Mouse (Mus musculus) layer of hippocampus, postnatal 10 days (tissue): ENCODE results near the gene Shank3. TPM values are rescaled to one million over a fixed set of nuclear protein-coding genes. Genes with fewer than 3 reads are reported as not detected.

Experiments used
- DNase-seq, 2 experiments: peaks; one replicate each; pipeline ENCODE4 v3.0.0; 2021; ENCODE audit warnings: low spot score in 2 of 2
- total RNA-seq, 2 experiments: library from RNA; stranded (reverse); gene quantifications; 2 replicates each; pipeline ENCODE4 v1.2.3; 2021

Gene Shank3
- total RNA-seq, 2 experiments from 2014 or later = 221 to 225 TPM

DNA sequence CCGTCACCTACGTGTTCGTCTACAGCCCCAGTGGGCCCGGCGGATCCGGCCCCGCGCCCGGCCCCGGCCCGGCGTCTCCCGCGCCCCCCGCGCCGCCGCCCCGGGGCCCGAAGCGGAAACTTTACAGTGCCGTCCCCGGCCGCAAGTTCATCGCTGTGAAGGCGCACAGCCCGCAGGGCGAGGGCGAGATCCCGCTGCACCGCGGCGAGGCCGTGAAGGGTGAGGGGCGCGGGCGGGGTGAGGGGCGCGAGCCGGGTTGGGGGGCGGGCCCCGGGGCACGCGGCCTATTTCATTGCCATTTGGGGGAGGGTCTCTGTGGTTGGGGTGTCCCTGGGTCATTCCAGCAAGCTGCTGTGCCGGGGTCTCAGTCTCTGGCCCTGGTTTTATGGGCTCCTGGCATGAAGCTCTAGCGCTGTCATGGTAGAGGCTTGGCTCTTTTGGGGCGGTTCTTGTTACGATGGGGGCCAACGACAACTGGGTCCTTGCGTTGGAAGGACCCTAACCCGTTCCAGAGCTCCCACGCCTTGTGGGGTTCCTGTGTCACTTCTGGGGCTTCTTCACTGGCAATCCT, 24.7 kb downstream of the Shank3 start:
- DNase-seq = no peak

DNA sequence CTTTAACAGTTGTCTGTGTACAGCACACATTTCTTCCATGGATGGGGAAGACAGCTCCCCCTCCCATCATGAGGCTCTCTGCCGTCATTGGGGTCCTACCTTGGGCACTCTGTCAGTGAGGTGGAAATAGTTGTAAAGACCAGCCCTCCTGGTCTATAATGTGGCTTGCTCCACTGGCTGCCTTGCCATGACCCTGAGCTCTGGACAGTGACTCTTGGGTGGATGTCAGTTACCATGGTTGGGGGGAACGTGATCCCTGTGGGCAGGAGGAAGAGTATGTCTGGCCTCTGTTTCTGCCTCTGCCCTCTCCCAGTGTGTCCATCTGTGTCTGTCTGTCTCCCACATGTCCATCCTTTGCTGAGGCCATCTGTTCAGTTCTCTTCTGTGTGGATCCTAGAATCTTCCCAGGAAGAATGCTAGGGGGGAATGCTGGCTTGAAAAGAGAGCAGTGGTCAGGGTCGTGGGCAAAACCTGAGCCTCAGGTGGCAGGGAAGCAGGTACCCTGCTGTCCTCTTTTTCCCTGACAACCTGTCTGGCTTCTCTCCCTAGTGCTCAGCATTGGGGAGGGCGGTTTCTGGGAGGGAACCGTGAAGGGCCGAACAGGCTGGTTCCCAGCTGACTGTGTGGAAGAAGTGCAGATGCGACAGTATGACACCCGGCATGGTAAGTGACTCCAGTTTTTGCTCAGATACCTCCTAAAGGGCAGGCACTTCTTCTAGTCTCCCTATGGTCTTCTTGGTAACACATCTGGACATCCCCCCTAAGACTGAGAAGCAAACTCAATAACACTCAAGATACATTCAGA, 25.4 kb downstream of the Shank3 start:
- DNase-seq = no peak

DNA sequence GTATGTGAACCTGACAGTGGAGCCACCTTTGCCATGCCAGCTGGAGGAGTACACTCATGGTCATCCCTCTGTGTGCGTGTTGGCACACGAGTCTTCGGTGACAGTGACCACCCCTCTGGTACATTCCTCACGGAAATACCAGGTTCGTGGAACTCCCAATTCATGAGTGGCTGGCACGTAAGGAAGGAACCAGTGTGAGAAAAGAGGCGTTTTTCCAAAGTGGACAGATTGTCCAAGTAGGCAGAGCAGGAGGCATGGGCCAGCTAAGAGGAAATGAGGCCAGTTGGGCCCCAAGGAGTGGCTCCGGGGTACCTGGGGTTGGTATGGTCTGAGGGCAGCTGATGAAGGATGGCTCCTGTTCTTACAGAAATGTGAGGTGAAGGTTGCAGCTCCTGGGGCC, 26.0 kb downstream of the Shank3 start:
- DNase-seq = no peak

DNA sequence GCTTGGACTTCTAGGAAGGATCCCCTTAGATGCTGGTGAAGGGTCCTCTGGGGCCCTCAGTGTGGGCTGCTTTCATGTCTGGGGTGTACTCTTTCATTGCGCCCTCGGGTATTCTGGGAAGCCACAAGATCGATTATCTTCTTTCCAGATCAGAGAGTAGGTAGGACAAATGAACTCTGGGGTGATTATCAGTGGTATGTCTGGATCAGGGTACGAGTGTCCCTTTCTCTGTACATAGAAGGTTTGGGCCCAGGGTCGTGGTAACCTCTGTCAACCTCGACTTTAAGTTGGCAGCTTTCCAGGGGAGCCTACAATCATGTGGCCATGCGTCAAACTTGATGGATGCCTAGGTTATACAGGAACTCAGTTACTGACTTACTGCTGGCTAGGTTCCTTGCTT, 26.5 kb downstream of the Shank3 start:
- DNase-seq = no peak

DNA sequence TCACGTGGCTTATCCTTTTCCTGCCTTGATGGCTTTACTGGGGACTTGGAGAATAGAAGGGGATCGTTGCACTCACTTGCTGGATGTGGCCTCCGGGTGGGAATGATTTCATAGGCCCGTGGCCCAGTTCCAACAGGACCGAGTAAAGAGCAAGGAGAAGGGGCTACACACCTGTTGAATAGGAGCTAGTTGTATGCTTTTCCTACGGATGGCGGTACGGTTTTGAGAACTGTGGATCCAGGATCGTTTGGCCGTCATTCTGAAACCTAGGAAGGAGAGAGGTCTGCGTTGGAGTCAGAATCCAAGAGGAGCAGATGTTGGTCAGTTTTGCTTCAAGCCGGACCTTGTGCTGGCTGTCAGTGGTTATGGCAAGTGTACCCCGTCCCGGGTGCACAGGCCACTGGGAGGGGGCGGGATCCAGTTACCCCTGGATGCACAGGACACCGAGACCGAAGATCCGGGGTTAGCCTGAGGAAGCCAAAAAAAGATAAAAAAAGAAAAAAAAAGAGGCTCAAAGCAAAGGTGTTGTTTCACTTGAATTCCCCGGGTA, 27.4 kb downstream of the Shank3 start:
- DNase-seq = no peak

DNA sequence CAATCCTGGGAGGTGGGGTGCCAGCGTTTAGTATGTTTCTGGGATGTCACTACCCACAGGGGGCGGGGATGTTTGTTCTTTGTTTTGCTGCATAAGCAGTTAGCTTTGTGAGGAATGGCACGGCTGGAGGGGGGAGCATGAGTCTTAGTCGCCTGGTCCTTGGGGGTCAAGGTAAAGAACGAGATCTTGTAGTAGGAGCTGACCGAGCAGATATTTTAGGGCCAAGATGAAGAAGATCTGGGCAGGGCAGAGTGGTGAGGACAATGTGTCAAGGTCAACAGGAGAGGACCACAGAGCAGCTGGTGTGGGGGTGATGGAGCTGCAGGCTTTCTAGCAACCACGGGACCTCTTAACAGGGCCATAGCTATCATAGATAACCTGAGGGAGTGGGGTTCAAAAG, 28.0 kb downstream of the Shank3 start:
- no peak for DNase-seq

DNA sequence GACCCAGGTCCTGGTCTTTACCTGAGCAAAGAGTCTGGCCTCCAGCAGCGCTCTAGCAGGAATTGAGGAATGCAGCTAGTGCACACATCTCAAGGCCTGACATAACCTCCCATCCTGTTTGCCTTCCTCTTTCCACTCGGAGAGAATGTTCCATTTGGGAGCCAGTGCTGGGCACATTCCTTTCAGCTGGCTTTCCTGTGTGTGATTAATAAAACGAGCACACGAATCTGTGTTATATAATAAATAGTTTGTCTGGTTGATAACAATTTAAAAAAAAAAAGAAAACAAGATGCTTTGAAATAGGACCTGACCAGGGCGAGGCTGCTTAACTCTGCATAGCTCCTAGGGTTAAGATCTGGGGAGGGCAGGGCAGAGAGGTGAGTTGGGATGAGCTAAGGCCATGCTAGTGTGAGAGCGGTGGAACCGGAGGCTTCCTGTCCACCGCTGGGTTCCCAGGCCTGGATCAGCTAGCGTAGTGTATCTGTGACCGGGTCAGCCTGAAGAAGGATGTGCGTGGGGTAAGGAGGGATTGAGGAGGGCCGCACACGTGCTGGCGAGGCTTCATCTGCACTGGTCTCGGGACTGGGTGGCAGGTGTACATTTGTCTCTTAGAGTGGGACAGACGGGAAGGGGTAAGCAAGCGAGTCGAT, 28.9 kb downstream of the Shank3 start:
- DNase-seq = no peak

DNA sequence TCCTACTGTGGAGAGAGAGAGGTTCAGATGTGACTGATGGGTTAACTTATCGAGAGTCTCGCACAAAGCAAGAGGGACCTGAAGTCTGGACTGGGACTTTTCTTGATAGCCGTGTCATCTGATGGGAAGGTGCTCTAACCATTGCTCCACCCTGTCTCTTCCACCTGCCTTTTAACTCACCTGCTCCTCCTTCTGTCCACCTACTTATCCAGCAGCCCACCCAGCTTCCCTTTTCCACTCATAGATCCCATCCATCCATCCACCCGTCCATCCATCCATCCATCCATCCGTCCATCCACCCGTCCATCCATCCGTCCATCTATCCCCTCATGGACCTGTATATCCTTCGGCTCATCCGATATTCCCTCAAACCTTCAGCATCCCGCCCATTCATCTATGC, 29.5 kb downstream of the Shank3 start:
- DNase-seq = no peak

DNA sequence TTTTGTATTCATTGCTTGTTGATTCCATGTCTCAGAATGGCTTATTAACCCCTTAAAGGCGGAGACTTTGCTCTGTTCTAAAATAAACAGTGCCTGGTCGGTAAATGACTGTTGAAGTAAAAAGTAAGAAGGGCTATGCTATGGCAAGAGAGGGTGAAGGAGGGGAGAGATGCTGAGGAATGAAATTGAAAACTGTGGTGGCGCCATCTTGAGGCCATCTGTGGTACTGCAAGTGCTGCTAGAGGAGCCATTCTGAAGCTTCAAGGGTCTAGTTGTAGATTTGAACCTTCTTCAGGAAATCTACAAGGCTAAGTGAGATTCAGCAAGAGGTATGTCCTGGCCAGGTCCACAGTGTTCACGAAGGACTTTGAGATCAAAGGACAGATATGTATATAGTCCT, 30.9 kb downstream of the Shank3 start:
- DNase-seq = peak; percentile 84 to 85

DNA sequence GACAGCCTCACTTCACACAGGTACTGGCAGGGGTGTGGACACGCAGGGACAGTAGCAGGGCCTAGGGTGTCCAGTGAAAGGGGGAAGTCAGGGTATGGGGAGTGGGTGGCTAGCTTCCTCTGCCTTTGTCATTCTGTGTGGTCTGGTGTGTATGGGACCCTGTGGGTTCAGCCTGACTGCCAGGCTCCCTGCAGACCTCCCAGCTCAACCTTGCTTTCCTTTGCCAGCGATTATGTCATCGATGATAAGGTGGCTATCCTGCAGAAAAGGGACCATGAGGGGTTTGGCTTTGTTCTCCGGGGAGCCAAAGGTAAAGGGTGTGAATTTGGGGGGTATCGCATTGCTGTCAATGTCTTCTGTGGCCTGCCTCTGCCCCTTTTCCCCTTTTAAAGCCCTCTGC, 32.0 kb downstream of the Shank3 start:
- no peak for DNase-seq

DNA sequence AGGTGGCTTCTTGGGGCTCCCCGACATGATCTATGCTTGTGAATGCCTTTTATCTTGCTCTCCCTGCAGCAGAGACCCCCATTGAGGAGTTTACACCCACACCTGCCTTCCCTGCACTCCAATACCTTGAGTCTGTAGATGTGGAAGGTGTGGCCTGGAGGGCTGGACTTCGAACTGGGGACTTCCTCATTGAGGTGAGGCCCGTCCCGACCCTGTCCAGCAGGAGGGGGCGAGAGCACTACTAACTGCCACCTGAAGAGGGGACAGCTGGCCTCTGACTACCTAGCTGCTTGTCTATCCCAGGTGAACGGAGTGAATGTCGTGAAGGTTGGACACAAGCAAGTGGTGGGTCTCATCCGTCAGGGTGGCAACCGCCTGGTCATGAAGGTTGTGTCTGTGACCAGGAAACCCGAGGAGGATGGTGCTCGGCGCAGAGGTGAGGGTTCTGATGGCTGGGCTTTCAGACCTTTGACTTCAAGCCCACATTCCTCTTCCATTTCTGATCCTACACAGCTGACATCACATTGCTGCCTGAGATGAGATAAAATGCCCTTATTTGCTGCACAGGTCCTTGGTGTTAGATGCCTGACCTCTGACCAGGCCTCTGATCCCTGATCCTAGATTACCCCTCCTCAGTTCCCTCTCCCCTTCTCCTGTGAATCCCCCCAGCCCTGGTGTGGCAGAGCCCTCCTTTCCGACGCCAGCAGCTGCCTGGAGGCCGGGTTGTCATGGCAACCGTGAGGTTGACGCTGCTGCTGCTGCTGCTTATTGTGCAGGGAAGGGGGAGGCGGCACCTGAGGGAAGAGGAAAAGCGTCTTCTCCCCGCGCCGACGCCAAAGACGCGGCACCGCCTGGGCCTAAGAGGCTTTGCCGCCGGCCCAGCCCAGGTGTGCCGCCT, 32.9 kb downstream of the Shank3 start:
- peak; percentile 70 to 77 for DNase-seq

DNA sequence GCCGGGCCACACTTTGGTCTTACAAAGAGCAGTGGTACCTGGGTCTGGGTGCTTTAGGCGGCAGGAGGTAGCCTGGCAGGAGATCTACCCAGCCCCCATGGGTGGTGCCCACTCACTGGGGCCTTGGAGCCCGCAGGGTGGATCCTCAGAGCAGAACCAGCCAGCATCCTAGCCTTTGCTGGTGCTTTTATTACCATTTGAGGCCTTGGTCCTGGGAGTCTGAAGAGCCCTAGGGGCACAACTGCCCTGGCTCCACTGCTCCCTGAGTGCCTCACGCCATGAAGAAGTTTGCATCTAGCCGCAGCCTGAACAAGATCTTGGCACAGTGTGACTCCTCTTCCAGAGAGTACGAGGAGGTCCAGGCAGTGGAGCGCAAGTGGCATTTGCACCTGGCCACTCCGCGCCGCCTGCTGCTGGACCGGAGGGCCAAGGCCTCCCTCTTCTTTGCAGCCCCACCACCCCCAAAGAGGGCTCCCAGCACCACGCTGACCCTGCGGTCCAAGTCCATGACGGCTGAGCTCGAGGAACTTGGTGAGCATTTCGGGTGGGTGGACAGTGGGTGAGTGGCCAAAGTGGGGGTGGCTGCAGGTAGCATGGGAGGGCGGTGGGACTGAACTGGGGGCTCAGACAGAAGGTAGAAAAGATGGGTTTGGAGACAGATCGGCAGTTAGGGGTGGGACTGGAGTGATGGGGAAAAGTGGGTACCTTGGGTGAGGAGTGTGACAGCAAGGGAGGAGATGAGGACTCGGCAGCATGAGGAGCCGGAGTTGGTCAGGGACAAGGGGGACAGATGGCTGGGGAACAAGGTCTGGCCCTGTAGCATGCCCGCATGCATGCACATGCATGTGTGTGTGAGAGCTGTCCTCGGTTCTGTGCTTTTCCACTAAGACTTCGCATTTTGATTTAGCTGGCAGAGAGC, 33.8 kb downstream of the Shank3 start:
- no peak for DNase-seq

DNA sequence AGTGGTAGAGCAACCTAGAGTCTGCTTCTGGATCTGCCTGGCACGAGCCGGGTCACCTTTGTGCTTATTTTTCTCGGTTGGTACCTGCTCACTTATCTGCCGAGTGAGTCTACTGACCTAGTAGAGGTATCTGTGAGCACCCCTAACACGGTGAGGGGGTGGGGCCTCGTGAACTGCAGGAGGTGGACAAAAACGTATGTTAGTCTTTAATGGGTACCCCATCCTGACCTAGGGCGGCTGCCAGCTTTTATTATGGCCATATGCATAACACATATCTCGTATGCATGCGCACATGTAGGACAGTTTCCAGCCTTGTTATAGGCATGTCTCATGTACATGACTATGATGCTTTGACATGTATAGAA, 34.4 kb downstream of the Shank3 start:
- no peak for DNase-seq

DNA sequence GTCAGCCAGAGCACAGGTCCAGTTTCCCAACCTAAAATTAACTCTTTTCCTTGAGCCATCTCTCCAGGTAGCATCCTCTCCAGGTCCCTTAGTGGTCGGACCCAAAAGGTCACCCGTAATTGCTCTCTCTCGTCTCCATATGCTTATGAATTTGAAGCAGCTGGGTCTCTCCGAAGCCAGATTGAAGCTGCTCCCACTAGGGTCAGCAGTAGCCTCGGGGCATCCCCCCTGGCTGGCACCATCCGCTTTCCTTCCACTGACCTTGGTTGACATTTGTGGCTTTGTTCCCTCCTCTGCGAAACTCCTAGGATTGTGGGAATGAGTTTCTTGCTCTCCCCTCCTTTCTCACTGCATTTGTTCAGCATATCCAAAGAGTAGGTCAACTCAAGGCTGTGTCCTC, 44.7 kb downstream of the Shank3 start:
- DNase-seq = no peak

DNA sequence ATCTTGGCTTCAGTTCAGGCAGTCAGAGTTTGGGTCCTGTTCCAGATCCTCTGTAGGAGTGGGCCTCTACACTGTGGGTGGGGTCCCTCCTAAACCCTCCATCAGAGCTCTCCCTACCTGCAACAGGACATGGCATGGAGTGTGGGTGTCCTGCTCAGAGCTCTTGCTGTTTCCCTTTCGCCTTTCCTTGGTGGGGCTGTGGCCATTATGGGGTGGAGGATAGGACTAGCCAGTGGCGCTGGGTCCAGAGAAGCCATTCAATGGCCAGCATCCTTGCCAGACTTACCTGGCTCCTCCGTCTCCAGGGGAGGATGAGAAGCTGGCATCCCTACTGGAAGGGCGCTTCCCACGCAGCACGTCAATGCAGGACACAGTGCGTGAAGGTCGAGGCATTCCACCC, 47.9 kb downstream of the Shank3 start:
- DNase-seq = no peak

DNA sequence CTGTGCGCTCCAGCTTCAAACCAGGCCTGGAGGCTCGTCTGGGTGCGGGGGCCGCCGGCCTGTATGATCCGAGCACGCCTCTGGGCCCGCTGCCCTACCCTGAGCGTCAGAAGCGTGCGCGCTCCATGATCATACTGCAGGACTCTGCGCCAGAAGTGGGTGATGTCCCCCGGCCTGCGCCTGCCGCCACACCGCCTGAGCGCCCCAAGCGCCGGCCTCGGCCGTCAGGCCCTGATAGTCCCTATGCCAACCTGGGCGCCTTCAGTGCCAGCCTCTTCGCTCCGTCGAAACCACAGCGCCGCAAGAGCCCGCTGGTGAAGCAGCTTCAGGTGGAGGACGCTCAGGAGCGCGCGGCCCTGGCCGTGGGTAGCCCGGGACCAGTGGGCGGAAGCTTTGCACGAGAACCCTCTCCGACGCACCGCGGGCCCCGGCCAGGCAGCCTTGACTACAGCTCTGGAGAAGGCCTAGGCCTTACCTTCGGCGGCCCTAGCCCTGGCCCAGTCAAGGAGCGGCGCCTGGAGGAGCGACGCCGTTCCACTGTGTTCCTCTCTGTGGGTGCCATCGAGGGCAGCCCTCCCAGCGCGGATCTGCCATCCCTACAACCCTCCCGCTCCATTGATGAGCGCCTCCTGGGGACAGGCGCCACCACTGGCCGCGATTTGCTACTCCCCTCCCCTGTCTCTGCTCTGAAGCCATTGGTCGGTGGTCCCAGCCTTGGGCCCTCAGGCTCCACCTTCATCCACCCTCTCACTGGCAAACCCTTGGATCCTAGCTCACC, 48.6 kb downstream of the Shank3 start:
- DNase-seq = peak; percentile 62 to 65

DNA sequence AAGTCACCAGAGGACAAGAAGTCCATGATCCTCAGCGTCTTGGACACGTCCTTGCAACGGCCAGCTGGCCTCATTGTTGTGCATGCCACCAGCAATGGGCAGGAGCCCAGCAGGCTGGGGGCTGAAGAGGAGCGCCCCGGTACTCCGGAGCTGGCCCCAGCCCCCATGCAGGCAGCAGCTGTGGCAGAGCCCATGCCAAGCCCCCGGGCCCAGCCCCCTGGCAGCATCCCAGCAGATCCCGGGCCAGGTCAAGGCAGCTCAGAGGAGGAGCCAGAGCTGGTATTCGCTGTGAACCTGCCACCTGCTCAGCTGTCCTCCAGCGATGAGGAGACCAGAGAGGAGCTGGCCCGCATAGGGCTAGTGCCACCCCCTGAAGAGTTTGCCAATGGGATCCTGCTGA, 49.4 kb downstream of the Shank3 start:
- DNase-seq = peak; percentile 78 to 82

DNA sequence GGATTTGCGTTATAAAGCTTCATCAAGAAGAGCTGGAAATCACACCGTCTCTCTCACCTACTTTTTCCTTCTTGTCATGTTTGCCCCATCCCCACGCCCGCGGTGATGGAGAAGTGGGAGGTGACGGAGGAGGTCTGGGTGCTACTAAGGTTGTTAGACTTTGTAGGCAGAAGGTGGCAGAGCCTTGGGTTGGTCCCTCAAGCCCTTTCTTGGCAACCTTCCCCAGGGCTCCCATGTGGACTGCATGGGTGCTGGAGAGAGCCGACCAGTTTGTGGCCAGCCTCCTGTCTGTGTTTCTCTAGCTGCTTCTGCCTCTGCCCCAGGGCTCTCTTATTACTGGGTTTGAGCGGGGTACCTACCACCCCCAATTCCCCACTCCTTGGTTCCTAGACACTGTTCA, 51.1 kb downstream of the Shank3 start:
- no peak for DNase-seq

DNA sequence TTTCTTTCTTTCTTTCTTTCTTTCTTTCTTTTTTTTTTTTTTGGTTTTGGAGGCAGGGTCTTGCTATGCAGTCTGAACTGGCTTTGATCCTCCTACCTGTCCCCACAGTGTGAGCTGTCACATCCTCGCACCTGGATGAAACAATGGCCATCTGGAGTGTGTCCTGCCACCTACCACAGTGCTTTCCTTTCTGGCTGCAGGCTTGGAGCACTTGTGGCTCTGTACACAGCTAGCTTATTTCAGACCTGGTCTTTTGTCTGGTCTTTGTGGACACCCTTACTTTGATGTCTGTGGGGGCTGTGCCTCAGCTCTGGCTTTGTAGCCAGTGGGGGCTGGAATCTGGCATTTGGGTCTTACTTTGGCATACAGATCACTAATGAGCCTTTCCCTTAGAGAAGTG, 52.3 kb downstream of the Shank3 start:
- DNase-seq = no peak

DNA sequence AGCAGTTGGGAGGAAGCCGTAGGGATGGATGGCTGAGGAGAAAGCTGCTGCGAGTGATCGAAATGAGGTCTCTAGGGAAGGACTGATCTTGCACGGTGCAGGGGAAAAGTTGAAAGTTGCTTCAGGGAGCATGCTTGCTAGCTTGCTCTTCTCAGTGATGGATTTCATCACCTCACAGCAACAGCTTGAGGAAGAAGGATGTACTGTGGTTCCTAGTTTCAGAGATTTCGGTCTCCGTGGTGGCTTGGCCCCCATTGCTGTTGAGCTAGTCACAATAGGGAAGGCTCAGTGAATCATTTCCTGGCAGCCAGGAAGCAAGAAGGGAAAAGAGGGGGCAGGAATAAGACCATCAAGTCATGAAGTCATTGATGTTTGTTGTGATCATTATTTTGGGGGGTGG, 56.2 kb downstream of the Shank3 start:
- DNase-seq = no peak
